Mouse (Mus musculus): ENCODE data around the gene Polr2e. TPM values are rescaled to one million over a fixed set of nuclear protein-coding genes. Genes with fewer than 3 reads are reported as not detected.
"Not testable (repeated sequence)": the region's sequence is repeated elsewhere in the genome, so short reads cannot be mapped to it uniquely, and the experiment has no call there.

Gene Polr2e
- polyA plus RNA-seq, 1 experiment from 2014 or later: 58.3 TPM

DNA sequence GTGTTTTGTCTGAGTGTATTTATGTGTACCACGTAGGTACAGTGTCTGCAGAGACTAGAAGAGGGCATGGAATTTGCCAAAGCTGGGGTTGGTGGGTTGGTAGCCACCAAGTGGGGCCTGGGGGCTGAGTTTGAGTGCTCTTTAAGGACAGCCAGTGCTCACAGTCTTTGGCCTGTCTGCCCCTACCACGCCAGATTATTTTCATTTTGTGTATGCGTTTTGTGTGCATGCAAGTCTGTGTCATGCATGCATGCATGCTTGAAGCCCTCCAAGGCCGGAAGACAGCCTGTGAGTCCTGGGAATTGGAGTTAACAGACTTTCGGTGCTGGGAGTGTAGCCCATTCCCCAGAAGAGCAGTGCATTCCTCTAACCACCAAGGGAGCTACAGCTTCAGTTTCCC is 15.8 kb upstream of the Polr2e start:
- DNase-seq (no peak), ATAC-seq (no peak)
- Histone ChIP-seq H3K9ac (replicated peaks) (peak overlapping the region; percentile 96; the same call in 1 of the 2 replicates), H3K4me2 (ENCODE audit: low read depth, low read length) (peak overlapping the region; percentile 95), H3K4me1 (ENCODE audit: insufficient read depth) (peaks cover 41% of the 10 kb centered on the region), H3K4me3 (ENCODE audit: low read depth, low read length) (peak overlapping the region; percentile 89; the same call in 1 of the 2 replicates), H3K27ac (ENCODE audit: low read depth) (peak overlapping the region; percentile 34; the same call in 1 of the 2 replicates), H3K36me3 (replicated peaks; ENCODE audit: insufficient read depth, low read length) (peaks cover 47% of the 10 kb centered on the region), H3K9me3 (ENCODE audit: low read length) (no peaks in the 10 kb centered on the region), H3K27me3 (ENCODE audit: insufficient read depth, low read length) (no peaks in the 10 kb centered on the region)
- no peak for TF ChIP-seq EP300 (IDR thresholded peaks at IDR 0.05; ENCODE audit: low read depth)
- TF ChIP-seq CTCF (IDR thresholded peaks at IDR 0.05; ENCODE audit: low read depth): no peak
- 73% methylated on average over 5 of the region's 5 CpGs for WGBS (ENCODE audit: insufficient replicate concordance)

DNA sequence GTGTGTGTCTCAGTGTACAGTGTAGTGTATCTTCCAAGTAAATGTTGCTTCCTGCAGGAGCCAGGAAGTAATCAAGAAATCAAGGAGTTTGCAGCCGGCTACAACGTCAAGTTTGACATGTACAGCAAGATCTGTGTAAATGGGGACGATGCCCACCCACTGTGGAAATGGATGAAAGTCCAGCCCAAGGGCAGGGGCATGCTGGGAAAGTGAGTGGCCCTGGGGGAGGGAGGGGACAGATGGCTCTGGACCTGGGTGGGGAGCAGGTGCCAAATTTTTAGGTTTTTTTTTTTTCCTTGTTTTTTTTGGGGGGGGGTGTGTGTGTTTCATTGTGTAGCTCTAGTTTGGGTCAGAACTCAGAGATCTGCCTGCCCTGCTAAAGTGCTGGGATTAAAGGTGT is 15.3 kb upstream of the Polr2e start:
- Histone ChIP-seq H3K27ac (ENCODE audit: low read depth) (peak overlapping the region; percentile 34; the same call in 1 of the 2 replicates), H3K4me2 (ENCODE audit: low read depth, low read length) (peak overlapping the region; percentile 95), H3K9ac (replicated peaks) (peak overlapping the region; percentile 96; the same call in 1 of the 2 replicates), H3K4me3 (ENCODE audit: low read depth, low read length) (peak overlapping the region; percentile 89), H3K36me3 (replicated peaks; ENCODE audit: insufficient read depth, low read length) (peaks cover 43% of the 10 kb centered on the region), H3K4me1 (ENCODE audit: insufficient read depth) (peaks cover 45% of the 10 kb centered on the region)
- not testable (repeated sequence) for ATAC-seq; DNase-seq; H3K27me3 ChIP-seq (ENCODE audit: insufficient read depth, low read length); H3K9me3 ChIP-seq (ENCODE audit: low read length)
- WGBS (ENCODE audit: insufficient replicate concordance): 13% methylated on average over 3 of the region's 3 CpGs

DNA sequence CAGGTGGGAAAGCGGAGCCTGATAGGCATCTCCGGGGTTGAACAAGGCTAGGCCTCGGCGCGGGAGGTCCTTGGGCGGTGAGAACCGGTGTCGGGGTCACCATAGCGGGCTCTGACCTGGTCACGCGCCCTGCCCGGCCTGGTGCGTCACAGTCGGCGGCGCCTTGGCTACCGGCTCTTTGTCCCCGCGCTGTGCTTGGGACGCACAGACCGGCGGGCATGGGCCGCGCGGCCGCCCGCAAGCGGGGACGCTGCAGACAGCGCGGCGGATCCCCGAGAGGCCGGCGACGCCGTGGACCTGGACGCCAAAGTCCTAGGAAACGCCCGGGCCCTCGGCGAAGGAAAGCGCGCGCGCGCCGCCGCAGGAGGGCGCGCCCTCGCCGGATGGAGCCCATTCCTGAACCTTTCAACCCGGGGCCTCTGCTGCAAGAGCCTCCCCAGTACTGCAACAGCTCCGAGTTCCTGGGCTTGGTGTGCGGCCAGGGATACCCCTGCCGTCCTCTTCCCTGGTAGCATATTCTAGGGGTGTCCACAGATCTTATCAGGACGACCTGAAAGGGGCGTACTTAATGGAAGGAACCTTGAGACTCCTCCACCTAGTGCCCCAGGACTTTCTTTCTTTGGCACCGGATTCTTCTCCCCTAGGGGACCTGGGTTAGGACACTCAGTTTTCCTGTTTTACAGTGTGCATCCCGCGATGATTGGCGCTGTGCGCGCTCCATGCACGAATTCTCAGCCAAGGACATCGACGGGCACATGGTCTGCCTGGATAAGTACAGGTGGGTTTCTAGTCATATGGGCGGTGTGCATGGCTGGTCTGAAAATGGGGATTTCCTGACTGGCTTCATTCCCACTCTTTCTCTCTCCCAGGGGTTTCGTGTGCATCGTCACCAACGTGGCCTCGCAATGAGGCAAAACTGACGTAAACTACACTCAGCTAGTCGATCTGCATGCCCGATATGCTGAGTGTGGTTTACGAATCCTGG is 14.5 kb upstream of the Polr2e start:
- H3K27me3 ChIP-seq (ENCODE audit: insufficient read depth, low read length): no peaks in the 10 kb centered on the region
- peak; percentile 85 for DNase-seq
- peak; percentile 51 for ATAC-seq
- peak overlapping the region; percentile 99 for H3K27ac ChIP-seq (ENCODE audit: low read depth)
- WGBS (ENCODE audit: insufficient replicate concordance): under 1% methylated on average over 67 of the region's 77 CpGs
- H3K9ac ChIP-seq (replicated peaks): peak overlapping the region; percentile 96
- TF ChIP-seq EP300 (IDR thresholded peaks at IDR 0.05; ENCODE audit: low read depth): no peak
- TF ChIP-seq CTCF (IDR thresholded peaks at IDR 0.05; ENCODE audit: low read depth): peak; percentile 62
- no peaks in the 10 kb centered on the region for H3K9me3 ChIP-seq (ENCODE audit: low read length)
- H3K4me2 ChIP-seq (ENCODE audit: low read depth, low read length): peak overlapping the region; percentile 95
- H3K36me3 ChIP-seq (replicated peaks; ENCODE audit: insufficient read depth, low read length): peaks cover 35% of the 10 kb centered on the region
- peaks cover 45% of the 10 kb centered on the region for H3K4me1 ChIP-seq (ENCODE audit: insufficient read depth)
- peak overlapping the region; percentile 89 for H3K4me3 ChIP-seq (ENCODE audit: low read depth, low read length)

DNA sequence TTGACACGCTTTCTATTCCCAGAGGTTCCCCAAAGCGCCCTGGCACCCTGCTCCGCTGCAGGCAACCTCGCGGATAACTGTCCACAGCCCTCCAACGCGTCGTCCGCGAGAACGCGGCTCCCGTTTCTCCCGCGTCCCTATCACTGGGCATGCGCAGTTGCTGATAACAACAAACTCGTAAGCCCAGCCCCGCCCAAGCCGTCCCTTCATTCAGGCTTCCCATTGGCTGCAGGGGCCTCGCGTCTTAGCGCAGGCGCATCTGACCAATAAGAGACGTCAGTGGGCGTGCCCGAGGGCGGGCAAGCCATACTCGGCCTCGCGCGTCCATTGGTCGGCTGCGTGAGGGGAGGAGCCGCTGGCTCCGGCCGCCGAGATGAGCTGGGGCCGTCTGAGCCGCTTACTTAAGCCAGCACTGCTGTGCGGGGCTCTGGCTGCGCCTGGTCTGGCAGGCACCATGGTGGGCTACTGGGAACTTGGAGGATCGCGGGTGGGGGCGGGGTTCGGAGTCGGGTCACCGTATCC is 13.7 kb upstream of the Polr2e start:
- H3K9ac ChIP-seq (replicated peaks): peak overlapping the region; percentile 96
- peak overlapping the region; percentile 95 for H3K4me2 ChIP-seq (ENCODE audit: low read depth, low read length)
- peaks cover 28% of the 10 kb centered on the region for H3K36me3 ChIP-seq (replicated peaks; ENCODE audit: insufficient read depth, low read length)
- H3K4me1 ChIP-seq (ENCODE audit: insufficient read depth): peaks cover 51% of the 10 kb centered on the region
- H3K27ac ChIP-seq (ENCODE audit: low read depth): peak overlapping the region; percentile 99
- WGBS (ENCODE audit: insufficient replicate concordance): under 1% methylated on average over 46 of the region's 47 CpGs
- no peaks in the 10 kb centered on the region for H3K9me3 ChIP-seq (ENCODE audit: low read length)
- ATAC-seq: peak; percentile 91
- H3K27me3 ChIP-seq (ENCODE audit: insufficient read depth, low read length): no peaks in the 10 kb centered on the region
- no peak for TF ChIP-seq CTCF (IDR thresholded peaks at IDR 0.05; ENCODE audit: low read depth)
- TF ChIP-seq EP300 (IDR thresholded peaks at IDR 0.05; ENCODE audit: low read depth): 0 out of 2 replicates have a peak, but pooled peaks have one; percentile 7
- H3K4me3 ChIP-seq (ENCODE audit: low read depth, low read length): peak overlapping the region; percentile 89
- peak; percentile 100 for DNase-seq

DNA sequence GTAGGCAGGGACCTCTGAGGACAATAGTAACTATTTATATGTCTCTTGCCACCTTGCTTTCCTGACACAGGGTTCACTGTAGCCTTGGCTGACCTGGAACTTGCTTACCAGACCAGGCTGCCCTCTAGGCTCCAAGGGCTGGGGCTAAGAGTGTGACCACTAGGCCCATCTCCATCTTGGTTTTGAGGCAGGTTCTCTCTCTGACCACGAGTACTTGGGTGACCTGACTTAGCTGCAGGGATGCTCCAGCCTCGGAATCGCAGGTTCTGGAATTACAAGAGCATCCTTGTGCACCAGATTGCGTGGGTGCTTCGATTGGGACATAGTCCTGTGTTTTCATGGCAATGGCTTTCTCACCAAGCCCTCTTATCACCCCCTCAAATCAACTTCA is 12.8 kb upstream of the Polr2e start:
- no peak overlapping the region for H3K4me3 ChIP-seq (ENCODE audit: low read depth, low read length)
- H3K27me3 ChIP-seq (ENCODE audit: insufficient read depth, low read length): no peaks in the 10 kb centered on the region

More for the DNA sequence above, 12.8 kb upstream of the Polr2e start:
- 74% methylated on average over 5 of the region's 5 CpGs for WGBS (ENCODE audit: insufficient replicate concordance)
- peak overlapping the region; percentile 2 for H3K9ac ChIP-seq (replicated peaks)
- peak overlapping the region; percentile 93 for H3K27ac ChIP-seq (ENCODE audit: low read depth)
- TF ChIP-seq CTCF (IDR thresholded peaks at IDR 0.05; ENCODE audit: low read depth) (no peak), EP300 (IDR thresholded peaks at IDR 0.05; ENCODE audit: low read depth) (no peak)
- DNase-seq (no peak), ATAC-seq (no peak)
- H3K4me1 ChIP-seq (ENCODE audit: insufficient read depth): peaks cover 51% of the 10 kb centered on the region
- H3K9me3 ChIP-seq (ENCODE audit: low read length): no peaks in the 10 kb centered on the region
- H3K4me2 ChIP-seq (ENCODE audit: low read depth, low read length): peak overlapping the region; percentile 58
- H3K36me3 ChIP-seq (replicated peaks; ENCODE audit: insufficient read depth, low read length): peaks cover 19% of the 10 kb centered on the region

All from liver, postnatal 0 days (tissue).